Mouse (Mus musculus): ENCODE data around the gene Cyp19a1. TPM values are rescaled to one million over a fixed set of nuclear protein-coding genes. Genes with fewer than 3 reads are reported as not detected.

The Cyp19a1 gene
- polyA plus RNA-seq, 1 experiment from 2014 or later = 0.09 TPM

DNA sequence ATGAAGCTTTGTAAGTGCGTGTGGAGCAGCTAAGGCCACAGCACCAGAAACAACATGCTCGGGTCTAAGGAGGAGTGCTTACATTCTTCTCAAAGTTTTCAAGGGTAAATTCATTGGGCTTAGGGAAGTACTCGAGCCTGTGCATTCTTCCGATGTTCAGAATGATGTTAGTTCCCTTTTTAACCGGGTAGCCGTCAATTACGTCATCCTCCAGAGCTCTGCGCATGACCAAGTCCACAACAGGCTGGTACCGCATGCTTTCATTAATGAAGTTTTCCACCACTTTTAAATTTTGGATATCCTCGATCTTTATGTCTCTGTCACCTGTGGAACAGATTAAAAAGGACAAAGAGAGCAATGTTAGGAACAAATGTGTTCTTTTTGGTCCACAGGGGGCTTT, 99.5 kb downstream of the Cyp19a1 start:
- H3K9me3 ChIP-seq = no peaks in the 10 kb centered on the region
- H3K4me1 ChIP-seq = no peaks in the 10 kb centered on the region

GRCm38 (mm10) chr9:54163117-54163516, 104.8 kb downstream of the Cyp19a1 start:
- Histone ChIP-seq H3K4me2 (replicated peaks) (no peak overlapping the region), H3K9ac (no peak overlapping the region), H3K27ac (no peak overlapping the region), H3K4me1 (no peaks in the 10 kb centered on the region), H3K36me3 (no peaks in the 10 kb centered on the region), H3K27me3 (no peaks in the 10 kb centered on the region), H3K4me3 (no peak overlapping the region), H3K9me3 (no peaks in the 10 kb centered on the region)
- 68% methylated on average over 5 of the region's 5 CpGs for WGBS
- no peak for ATAC-seq (ENCODE audit: insufficient number of reproducible peaks, insufficient read depth, low FRiP score, low TSS enrichment)

More for the DNA sequence above, 99.5 kb downstream of the Cyp19a1 start:
- Histone ChIP-seq H3K4me3 (no peak overlapping the region), H3K36me3 (no peaks in the 10 kb centered on the region), H3K27me3 (no peaks in the 10 kb centered on the region), H3K9ac (no peak overlapping the region), H3K4me2 (replicated peaks) (no peak overlapping the region), H3K27ac (no peak overlapping the region)
- ATAC-seq (ENCODE audit: insufficient number of reproducible peaks, insufficient read depth, low FRiP score, low TSS enrichment) = no peak
- 83% methylated on average over 10 of the region's 10 CpGs for WGBS

- no peaks in the 10 kb centered on the region for H3K27me3 ChIP-seq
- H3K27ac ChIP-seq = no peak overlapping the region
- H3K4me2 ChIP-seq (replicated peaks) = no peak overlapping the region
- H3K4me3 ChIP-seq = no peak overlapping the region
- H3K4me1 ChIP-seq = 0 out of 2 replicates have a peak, but pooled peaks cover 2% of the 10 kb centered on the region
- ATAC-seq (ENCODE audit: insufficient number of reproducible peaks, insufficient read depth, low FRiP score, low TSS enrichment) = no peak
- no peaks in the 10 kb centered on the region for H3K36me3 ChIP-seq
- H3K9me3 ChIP-seq = no peaks in the 10 kb centered on the region
- H3K9ac ChIP-seq = no peak overlapping the region
- WGBS = 39% methylated on average over 5 of the region's 5 CpGs
Observed at GRCm38 (mm10) chr9:54153679-54154078, 114.2 kb downstream of the Cyp19a1 start.

GRCm38 (mm10) chr9:54139191-54139590, 128.7 kb downstream of the Cyp19a1 start:
- H3K4me2 ChIP-seq (replicated peaks) = no peak overlapping the region
- H3K4me1 ChIP-seq = no peaks in the 10 kb centered on the region
- no peak overlapping the region for H3K27ac ChIP-seq
- no peaks in the 10 kb centered on the region for H3K9me3 ChIP-seq
- ATAC-seq (ENCODE audit: insufficient number of reproducible peaks, insufficient read depth, low FRiP score, low TSS enrichment) = no peak
- H3K9ac ChIP-seq = no peak overlapping the region
- no peaks in the 10 kb centered on the region for H3K36me3 ChIP-seq
- no peak overlapping the region for H3K4me3 ChIP-seq
- H3K27me3 ChIP-seq = no peaks in the 10 kb centered on the region
- 92% methylated on average over 1 of the region's 1 CpGs for WGBS

Other genes with a start within 250 kb of the Cyp19a1 start
- gene Tnfaip8l3, start 199.7 kb downstream of the Cyp19a1 start, polyA plus RNA-seq (2016; fragmentation: Nextera tagmentation; extraction: Ambion mirVana) = 0.26 and 0.31 TPM in 2 replicates
- gene Gldn, start 18.4 kb upstream of the Cyp19a1 start, polyA plus RNA-seq (2016; fragmentation: Nextera tagmentation; extraction: Ambion mirVana) = 0.34 and 0.37 TPM in 2 replicates
- 8.6 and 9.2 TPM in 2 replicates for gene Dmxl2, start 233.5 kb upstream of the Cyp19a1 start, polyA plus RNA-seq (2016; fragmentation: Nextera tagmentation; extraction: Ambion mirVana)